Mouse (Mus musculus) C2C12 (cell line): ENCODE measurements at regions not wholly inside any gene's neighbourhood (a gene's known extent, or its start where the extent isn't known, plus 50 kb on each side); places are given as distances from the start of the nearest gene placed in this dataset.

Experiments
- CEBPB ChIP-seq: IDR thresholded peaks from one replicate; pipeline ENCODE4 v1.6.1; 2011; ENCODE audit warnings: low read depth, mild to moderate bottlenecking, control low read depth, moderate library complexity
- CTCF ChIP-seq: IDR thresholded peaks from one replicate; pipeline ENCODE4 v1.5.1; 2011; ENCODE audit not compliant: control insufficient read depth, insufficient read depth, insufficient read length
- MAX ChIP-seq: IDR thresholded peaks from one replicate; pipeline ENCODE4 v1.6.1; 2011; ENCODE audit warnings: mild to moderate bottlenecking, control low read depth
- MYOD1 ChIP-seq: IDR thresholded peaks from one replicate; pipeline ENCODE4 v1.6.1; 2011; ENCODE audit warnings: low read depth; ENCODE audit not compliant: control insufficient read depth, insufficient read length
- MYOG ChIP-seq: IDR thresholded peaks from one replicate; pipeline ENCODE4 v1.6.1; 2011; ENCODE audit not compliant: control insufficient read depth, insufficient read length; ENCODE audit errors: extremely low read depth
- USF1 ChIP-seq: IDR thresholded peaks from one replicate; pipeline ENCODE4 v1.6.1; 2011; ENCODE audit warnings: low read depth, mild to moderate bottlenecking, control low read depth, moderate library complexity

GRCm38 (mm10) chr8:126140998-126141397, 146.0 kb downstream of the Kcnk1 start:
- TF ChIP-seq MYOG (no peak), USF1 (no peak), CTCF (no peak), MAX (no peak), CEBPB (no peak), MYOD1 (no peak)
